ENCODE assay signal across 10 mouse cellular contexts in genomic region chr6:136436151-136436550, GRCm38 (mm10). TPM values are rescaled to one million over a fixed set of nuclear protein-coding genes. Genes with fewer than 3 reads are reported as not detected.
"Had no signal": no experiment of that assay in that cellular context is flagged by ENCODE, and none has a peak within 500 bp of the region (broad histone marks: within the 10 kb centered on the region; RNA-seq: fewer than 3 reads in every experiment).

No protein-coding gene starts in this region.

RNA-seq across cellular contexts. Expression of gene E330021D16Rik, which starts 20.8 kb away (rescaled TPM):
- polyA plus RNA-seq: neural tube, embryonic 11.5 days; neural tube, embryonic 12.5 days; neural tube, embryonic 13.5 days; neural tube, embryonic 14.5 days; neural tube, embryonic 15.5 days; small intestine, adult 2 months; stomach, embryonic 15.5 days; stomach, embryonic 16.5 days; stomach, postnatal 0 days; urinary bladder, adult 2 months had no signal
